Mouse (Mus musculus) heart, adult 2 months (tissue): ENCODE results near the gene Hpdl. TPM values are rescaled to one million over a fixed set of nuclear protein-coding genes. Genes with fewer than 3 reads are reported as not detected.
A peak's percentile ranks its signal among the peaks of the same experiment; 100 is the strongest.

Experiments
- DNase-seq, 2 experiments: peaks; one replicate each; pipeline ENCODE4 v3.0.0; 2021
- H3K27ac ChIP-seq: fragments of 200-600 bp; 2 replicates; pipeline ENCODE4 v1.8.1; 2022
- H3K27me3 ChIP-seq: fragments of 200-500 bp; 2 replicates; pipeline ENCODE4 v1.6.1; 2012; ENCODE audit warnings: mild to moderate bottlenecking, low read length, inconsistent platforms, mixed read lengths; ENCODE audit not compliant: control insufficient read depth, insufficient read depth
- H3K36me3 ChIP-seq: fragments of 200-500 bp; 2 replicates; pipeline ENCODE4 v1.6.1; 2012; ENCODE audit warnings: low read length, inconsistent platforms; ENCODE audit not compliant: control insufficient read depth, insufficient read depth
- H3K4me1 ChIP-seq: fragments of 200-500 bp; 2 replicates; pipeline ENCODE4 v1.6.1; 2011; ENCODE audit warnings: low read length; ENCODE audit not compliant: control insufficient read depth, insufficient read depth
- H3K4me3 ChIP-seq: fragments of 200-600 bp; 2 replicates; pipeline ENCODE4 v1.8.1; 2022
- H3K79me2 ChIP-seq: fragments of 200-500 bp; replicated peaks from 2 replicates; pipeline ENCODE4 v1.6.1; 2012; ENCODE audit warnings: mild to moderate bottlenecking, inconsistent platforms, low read length, moderate library complexity, mixed read lengths; ENCODE audit not compliant: control insufficient read depth, insufficient read depth
- H3K9ac ChIP-seq: fragments of 200-500 bp; 2 replicates; pipeline ENCODE4 v1.6.1; 2012; ENCODE audit warnings: low read depth, mild to moderate bottlenecking, control low read depth, inconsistent platforms, low read length, mixed read lengths
- CTCF ChIP-seq: fragments of 200-600 bp; IDR thresholded peaks from 2 replicates; pipeline ENCODE4 v1.8.1; 2022; ENCODE audit warnings: antibody characterized with exemption, mild to moderate bottlenecking, moderate library complexity
- EP300 ChIP-seq: fragments of 200-500 bp; IDR thresholded peaks from 2 replicates; pipeline ENCODE4 v1.6.1; 2011; ENCODE audit warnings: low read depth, low read length, control low read depth; ENCODE audit not compliant: insufficient read depth
- POLR2A ChIP-seq: fragments of 200-500 bp; IDR thresholded peaks from 2 replicates; pipeline ENCODE4 v1.6.1; 2011; ENCODE audit warnings: mild to moderate bottlenecking, low read depth, low read length, control low read depth; ENCODE audit not compliant: insufficient read depth
- WGBS: fragments of 180-500 bp; shearing (Covaris S2); methylation state at CpG from one replicate; pipeline ENCODE4 v1.1.7; 2018; 5-methylcytosine and 5-hydroxymethylcytosine counted together
- intact Hi-C: fragments of 180-260 bp; cut with DNase I; formaldehyde crosslinking; loops from one replicate; pipeline ENCODE4 v1.15.1; 2025
- polyA plus RNA-seq: library from polyadenylated mRNA; depleted of rRNA; stranded (reverse); fragments of >200 nt; gene quantifications from 2 replicates; pipeline ENCODE4 v1.2.3, GENCODE M21; 2012
- total RNA-seq, 2 experiments: library from RNA; stranded (reverse); gene quantifications; 2 replicates each; pipeline ENCODE4 v1.2.3; 2021

The Hpdl gene
- total and polyA plus RNA-seq, 3 experiments = 3.9 to 4.8 (median 4.3) TPM

- Histone ChIP-seq H3K27ac (no peak overlapping the region), H3K27me3 (no peaks in the 10 kb centered on the region), H3K4me1 (peaks cover 1% of the 10 kb centered on the region; the same call in 1 of the 2 replicates), H3K9ac (no peak overlapping the region), H3K79me2 (no peaks in the 10 kb centered on the region), H3K4me3 (no peak overlapping the region), H3K36me3 (no peaks in the 10 kb centered on the region)
- no peak for TF ChIP-seq EP300
- no peak for TF ChIP-seq CTCF
- no peak for TF ChIP-seq POLR2A
- intact Hi-C loops = no loop called here
- 94% methylated on average over 6 of the region's 6 CpGs for WGBS
- no peak for DNase-seq
These were observed 4.0 kb downstream of the Hpdl start for GRCm38 (mm10) chr4:116817486-116817885.

GRCm38 (mm10) chr4:116815276-116815675, 6.2 kb downstream of the Hpdl start:
- Histone ChIP-seq H3K4me3 (no peak overlapping the region), H3K79me2 (no peaks in the 10 kb centered on the region), H3K9ac (no peak overlapping the region), H3K27ac (no peak overlapping the region), H3K4me1 (no peaks in the 10 kb centered on the region), H3K27me3 (no peaks in the 10 kb centered on the region), H3K36me3 (no peaks in the 10 kb centered on the region)
- intact Hi-C loops = no loop called here
- DNase-seq = no peak
- 81% methylated on average over 5 of the region's 5 CpGs for WGBS
- no peak for TF ChIP-seq EP300
- TF ChIP-seq CTCF = no peak
- no peak for TF ChIP-seq POLR2A

- Histone ChIP-seq H3K79me2 (no peaks in the 10 kb centered on the region), H3K36me3 (no peaks in the 10 kb centered on the region), H3K4me3 (no peak overlapping the region), H3K4me1 (peaks cover 6% of the 10 kb centered on the region), H3K27ac (no peak overlapping the region), H3K9ac (no peak overlapping the region), H3K27me3 (no peaks in the 10 kb centered on the region)
- intact Hi-C loops = no loop called here
- no peak for DNase-seq
- WGBS = 62% methylated on average over 3 of the region's 3 CpGs
- no peak for TF ChIP-seq POLR2A
These were observed 10.5 kb downstream of the Hpdl start for GRCm38 (mm10) chr4:116811012-116811411.

- Histone ChIP-seq H3K79me2 (no peaks in the 10 kb centered on the region), H3K36me3 (no peaks in the 10 kb centered on the region), H3K27ac (peak within 1 kb of the TSS; percentile 88), H3K4me1 (peaks cover 6% of the 10 kb centered on the region), H3K4me3 (peak within 1 kb of the TSS; percentile 90), H3K9ac (peak within 1 kb of the TSS; percentile 87), H3K27me3 (no peaks in the 10 kb centered on the region)
- no peak for TF ChIP-seq CTCF
- TF ChIP-seq POLR2A = peak; percentile 83
- TF ChIP-seq EP300 = 0 out of 2 replicates have a peak, but pooled peaks have one; percentile 6
- WGBS = under 1% methylated on average over 58 of the region's 58 CpGs
- intact Hi-C loops = loop anchor here (5.0 kb wide), 1 partner anchor 90 kb away; no protein-coding TSS in a partner anchor
- peak; percentile 90 to 96 for DNase-seq
These were observed 14.0 kb downstream of the Hpdl start, which contains the start of the genes Toe1 and Mutyh for GRCm38 (mm10) chr4:116807197-116808129. TSS of gene Toe1 (minus strand) at chr4:116807640. TSS of gene Mutyh (plus strand) at chr4:116807723.

GRCm38 (mm10) chr4:116799901-116800300, 21.6 kb downstream of the Hpdl start:
- intact Hi-C loops = no loop called here
- Histone ChIP-seq H3K79me2 (no peaks in the 10 kb centered on the region), H3K9ac (no peak overlapping the region), H3K36me3 (peaks cover 2% of the 10 kb centered on the region; the same call in 1 of the 2 replicates), H3K27me3 (no peaks in the 10 kb centered on the region), H3K4me3 (no peak overlapping the region), H3K27ac (no peak overlapping the region), H3K4me1 (peaks cover 2% of the 10 kb centered on the region; the same call in 1 of the 2 replicates)
- 42% methylated on average over 5 of the region's 5 CpGs for WGBS
- no peak for DNase-seq
- TF ChIP-seq POLR2A = no peak
- TF ChIP-seq CTCF = peak; percentile 53
- no peak for TF ChIP-seq EP300
